Mouse (Mus musculus): ENCODE data around the gene 1700047I17Rik2. TPM values are rescaled to one million over a fixed set of nuclear protein-coding genes. Genes with fewer than 3 reads are reported as not detected.
"Not testable (repeated sequence)": the region's sequence is repeated elsewhere in the genome, so short reads cannot be mapped to it uniquely, and the experiment has no call there.

Gene 1700047I17Rik2
- 0.55 and 6.9 TPM in 2 replicates for total RNA-seq (2021)
- long read RNA-seq, transcript 1700047I17Rik2-201 (5 exons, 3,863 nt): major isoform, 9 of 11 reads
- long read RNA-seq, partial matches to known transcripts: 0 of 11 reads
- long read RNA-seq, other reads (novel, unspliced or antisense): 2 of 11 reads

GRCm38 (mm10) chr12:55199306-55199705, at the start of gene 1700047I17Rik2:
Gene 1700047I17Rik2 (plus strand): TSS chr12:55199592.
- not testable (repeated sequence) for DNase-seq

- not testable (repeated sequence) for DNase-seq
These were observed 44.6 kb upstream of the 1700047I17Rik2 start, which contains the start of gene Srp54b for GRCm38 (mm10) chr12:55154559-55155448. Gene Srp54b (plus strand): TSS chr12:55155104.

- DNase-seq: not testable (repeated sequence)
These were observed 44.0 kb upstream of the 1700047I17Rik2 start for GRCm38 (mm10) chr12:55155449-55155783.

- not testable (repeated sequence) for DNase-seq
These were observed 32.3 kb upstream of the 1700047I17Rik2 start for GRCm38 (mm10) chr12:55167034-55167557.

GRCm38 (mm10) chr12:55187686-55188085, 11.7 kb upstream of the 1700047I17Rik2 start:
- DNase-seq: not testable (repeated sequence)

GRCm38 (mm10) chr12:55189127-55189526, 10.3 kb upstream of the 1700047I17Rik2 start:
- DNase-seq: not testable (repeated sequence)

GRCm38 (mm10) chr12:55199799-55200198, 407 bp downstream of the 1700047I17Rik2 start:
- DNase-seq: not testable (repeated sequence)

- not testable (repeated sequence) for DNase-seq
These were observed 13.6 kb downstream of the 1700047I17Rik2 start for GRCm38 (mm10) chr12:55212944-55213343.

- not testable (repeated sequence) for DNase-seq
These were observed 30.5 kb downstream of the 1700047I17Rik2 start, which contains the start of gene Srp54c for GRCm38 (mm10) chr12:55229626-55230519. Gene Srp54c (plus strand): TSS chr12:55230168.

GRCm38 (mm10) chr12:55230520-55230861, 31.1 kb downstream of the 1700047I17Rik2 start:
- DNase-seq: not testable (repeated sequence)

GRCm38 (mm10) chr12:55242243-55242642, 42.9 kb downstream of the 1700047I17Rik2 start:
- DNase-seq: not testable (repeated sequence)

GRCm38 (mm10) chr12:55261950-55262349, 62.6 kb downstream of the 1700047I17Rik2 start:
- not testable (repeated sequence) for DNase-seq

GRCm38 (mm10) chr12:55263385-55263784, 64.0 kb downstream of the 1700047I17Rik2 start:
- DNase-seq: not testable (repeated sequence)

Other genes with a start within 250 kb of the 1700047I17Rik2 start
- not detected in 2 replicates for gene Gm20403, start 213.1 kb upstream of the 1700047I17Rik2 start, total RNA-seq (2021)
- gene Baz1a, start 185.2 kb upstream of the 1700047I17Rik2 start, total RNA-seq (2021): 23.6 and 28.0 TPM in 2 replicates
- 11.5 and 15.7 TPM in 2 replicates for gene 2700097O09Rik, start 119.5 kb upstream of the 1700047I17Rik2 start, total RNA-seq (2021)
- gene Srp54a, start 119.3 kb upstream of the 1700047I17Rik2 start, total RNA-seq (2021): 131 and 173 TPM in 2 replicates
- gene Fam177a, start 75.1 kb upstream of the 1700047I17Rik2 start, total RNA-seq (2021): 6.1 and 12.4 TPM in 2 replicates
- 105 and 115 TPM in 2 replicates for gene Srp54b, start 44.5 kb upstream of the 1700047I17Rik2 start, total RNA-seq (2021)
- gene Srp54c, start 30.6 kb downstream of the 1700047I17Rik2 start, total RNA-seq (2021): 54.8 and 58.7 TPM in 2 replicates
- 19.3 and 21.3 TPM in 2 replicates for gene 1110008L16Rik, start 100.0 kb downstream of the 1700047I17Rik2 start, total RNA-seq (2021)
- 10.8 and 11.3 TPM in 2 replicates for gene Ppp2r3c, start 103.4 kb downstream of the 1700047I17Rik2 start, total RNA-seq (2021)
- 216 and 229 TPM in 2 replicates for gene Psma6, start 184.6 kb downstream of the 1700047I17Rik2 start, total RNA-seq (2021)

Measured in adrenal gland, postnatal 25 days (tissue).